Mouse (Mus musculus): Measurements from ENCODE around the gene Mapk12.

- TF ChIP-seq PAX5 (IDR thresholded peaks at IDR 0.05; ENCODE audit: low read length) (no peak), POLR2AphosphoS2 (IDR thresholded peaks at IDR 0.05; ENCODE audit: low read depth, low read length) (no peak), E2F4 (IDR thresholded peaks at IDR 0.05; ENCODE audit: insufficient replicate concordance, low read depth, low read length) (no peak), HCFC1 (IDR thresholded peaks at IDR 0.05; ENCODE audit: low read depth, low read length) (no peak), CHD2 (IDR thresholded peaks at IDR 0.05; ENCODE audit: low read length) (no peak), EP300 (IDR thresholded peaks at IDR 0.05; ENCODE audit: low read length) (no peak), RCOR1 (conservative IDR thresholded peaks at IDR 0.05; ENCODE audit: low read depth, low read length) (no peak)
Observed at GRCm38 (mm10) chr15:89181561-89182270, 41.2 kb upstream of the Mapk12 start.

Measured in CH12.LX (cell line).